Mouse (Mus musculus): ENCODE results near the gene A26c2.

The A26c2 gene

GRCm38 (mm10) chr7:62823573-62823972 lies at the start of gene A26c2:
Gene A26c2 (minus strand): TSS chr7:62823673.
- no peak for DNase-seq

GRCm38 (mm10) chr7:62851471-62851870 lies 28.0 kb upstream of the A26c2 start:
- DNase-seq, result no peak

Measured in kidney, postnatal 4 days (tissue).